Mouse (Mus musculus): Measurements from ENCODE around the gene Ppp1r3c. TPM values are rescaled to one million over a fixed set of nuclear protein-coding genes. Genes with fewer than 3 reads are reported as not detected.

Ppp1r3c gene
- polyA plus RNA-seq, 1 experiment from 2014 or later = 2.1 TPM

Other genes with a start within 250 kb of the Ppp1r3c start
- 3.1 and 3.3 TPM in 2 replicates for gene Hectd2, start 182.0 kb downstream of the Ppp1r3c start, polyA plus RNA-seq (2015; fragmentation: Nextera tagmentation; extraction: Ambion mirVana)
- gene Tnks2, start 97.6 kb upstream of the Ppp1r3c start, polyA plus RNA-seq (2015; fragmentation: Nextera tagmentation; extraction: Ambion mirVana) = 32.4 and 37.2 TPM in 2 replicates
- 5.2 and 6.5 TPM in 2 replicates for gene Fgfbp3, start 183.0 kb upstream of the Ppp1r3c start, polyA plus RNA-seq (2015; fragmentation: Nextera tagmentation; extraction: Ambion mirVana)
- gene Btaf1, start 189.4 kb upstream of the Ppp1r3c start, polyA plus RNA-seq (2015; fragmentation: Nextera tagmentation; extraction: Ambion mirVana) = 8.6 and 10.1 TPM in 2 replicates

All from thymus, postnatal 0 days (tissue).